Mouse (Mus musculus) kidney, adult 2 months (tissue): ENCODE measurements around the gene Trim44.

Source experiments
- CTCF ChIP-seq: fragments of 200-500 bp; conservative IDR thresholded peaks from 2 replicates; pipeline ENCODE4 v1.5.1; 2011; ENCODE audit warnings: low read depth, mild to moderate bottlenecking, control low read depth, low read length, moderate library complexity, mixed read lengths; ENCODE audit not compliant: insufficient read depth, insufficient read length
- POLR2A ChIP-seq: fragments of 200-500 bp; IDR thresholded peaks from one replicate; pipeline ENCODE4 v1.6.1; 2011; ENCODE audit warnings: low read depth, low read length, control low read depth

DNA sequence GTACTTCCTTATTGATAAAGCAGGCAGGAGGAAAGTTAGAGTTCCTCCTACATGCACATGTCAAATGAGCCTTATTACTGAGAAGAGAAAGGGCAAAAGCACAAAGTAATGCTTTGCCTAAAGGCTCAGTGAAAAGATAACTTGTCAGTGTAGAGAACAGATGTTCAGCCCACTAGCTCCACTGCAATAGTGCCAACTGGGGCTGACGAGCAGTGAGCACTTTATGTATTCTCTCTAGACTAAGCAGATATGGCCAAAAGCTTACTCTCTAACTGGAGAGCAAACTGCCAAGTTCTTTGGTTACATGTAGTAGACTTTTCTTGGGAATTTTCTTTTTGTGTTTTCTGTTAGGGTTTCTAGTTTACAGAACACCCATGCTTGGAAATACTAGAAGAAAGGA is 53.6 kb downstream of the Trim44 start:
- no peak for TF ChIP-seq CTCF
- TF ChIP-seq POLR2A: no peak
